Mouse (Mus musculus) kidney, adult 2 months (tissue): ENCODE data around the gene Zfp651.

Experiments used
- CTCF ChIP-seq: fragments of 200-500 bp; conservative IDR thresholded peaks from 2 replicates; pipeline ENCODE4 v1.5.1; 2011; ENCODE audit warnings: low read depth, mild to moderate bottlenecking, control low read depth, low read length, moderate library complexity, mixed read lengths; ENCODE audit not compliant: insufficient read depth, insufficient read length
- POLR2A ChIP-seq: fragments of 200-500 bp; IDR thresholded peaks from one replicate; pipeline ENCODE4 v1.6.1; 2011; ENCODE audit warnings: low read depth, low read length, control low read depth

DNA sequence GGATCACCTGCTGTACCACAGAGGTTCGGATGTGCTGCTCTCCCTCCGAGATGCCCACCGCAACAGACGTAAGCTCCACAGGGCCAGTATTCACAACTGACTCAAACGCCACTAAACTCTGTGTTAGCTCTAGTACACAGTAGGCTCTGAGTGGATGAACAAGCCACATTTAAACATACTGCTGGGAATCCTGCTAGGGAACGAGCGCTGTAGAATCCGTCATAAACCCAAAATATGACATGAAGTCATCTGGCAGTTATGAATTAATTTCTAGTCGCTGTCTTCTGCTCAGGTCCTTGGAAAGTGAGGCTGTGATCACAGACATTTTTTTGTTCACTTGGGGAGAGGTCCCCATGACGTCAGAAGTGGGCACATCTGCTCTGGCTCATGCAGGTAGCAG, 16.8 kb downstream of the Zfp651 start:
- TF ChIP-seq CTCF, result no peak
- TF ChIP-seq POLR2A, result no peak
